Mouse (Mus musculus): ENCODE results near the gene V1ra8. TPM values are rescaled to one million over a fixed set of nuclear protein-coding genes. Genes with fewer than 3 reads are reported as not detected.
"Not testable (repeated sequence)": the region's sequence is repeated elsewhere in the genome, so short reads cannot be mapped to it uniquely, and the experiment has no call there.

The V1ra8 gene
- not detected in 2 replicates for polyA plus RNA-seq (2015; fragmentation: Nextera tagmentation; extraction: Ambion mirVana)

GRCm38 (mm10) chr6:90202493-90202892, at the start of gene V1ra8:
Gene V1ra8 (plus strand): TSS chr6:90202793.
- WGBS = 93% methylated on average over 1 of the region's 2 CpGs
- H3K9ac ChIP-seq (replicated peaks); H3K9me3 ChIP-seq; H3K4me1 ChIP-seq (replicated peaks); ATAC-seq; H3K4me3 ChIP-seq (replicated peaks); H3K27me3 ChIP-seq; H3K27ac ChIP-seq; H3K36me3 ChIP-seq; H3K4me2 ChIP-seq (replicated peaks): not testable (repeated sequence)

GRCm38 (mm10) chr6:90160139-90160538, 42.5 kb upstream of the V1ra8 start:
- no peak overlapping the region for H3K9ac ChIP-seq (replicated peaks)
- WGBS = 91% methylated on average over 3 of the region's 3 CpGs
- no peaks in the 10 kb centered on the region for H3K27me3 ChIP-seq
- H3K27ac ChIP-seq = no peak overlapping the region
- H3K36me3 ChIP-seq = no peaks in the 10 kb centered on the region
- H3K4me1 ChIP-seq (replicated peaks) = no peaks in the 10 kb centered on the region
- no peak overlapping the region for H3K4me2 ChIP-seq (replicated peaks)
- no peak overlapping the region for H3K4me3 ChIP-seq (replicated peaks)
- peaks cover 4% of the 10 kb centered on the region; the same call in 1 of the 2 replicates for H3K9me3 ChIP-seq
- no peak for ATAC-seq

GRCm38 (mm10) chr6:90174508-90174907, 28.1 kb upstream of the V1ra8 start, which contains the start of gene Vmn1r52:
Gene Vmn1r52 (plus strand): TSS chr6:90174808.
- no peaks in the 10 kb centered on the region for H3K36me3 ChIP-seq
- no peaks in the 10 kb centered on the region for H3K27me3 ChIP-seq
- WGBS = 70% methylated on average over 2 of the region's 2 CpGs
- H3K4me2 ChIP-seq (replicated peaks) = no peak within 1 kb of the TSS
- no peaks in the 10 kb centered on the region for H3K9me3 ChIP-seq
- H3K9ac ChIP-seq (replicated peaks) = no peak within 1 kb of the TSS
- H3K4me1 ChIP-seq (replicated peaks) = no peaks in the 10 kb centered on the region
- ATAC-seq = no peak
- H3K4me3 ChIP-seq (replicated peaks) = no peak within 1 kb of the TSS
- no peak within 1 kb of the TSS for H3K27ac ChIP-seq

GRCm38 (mm10) chr6:90224338-90224737, 21.7 kb downstream of the V1ra8 start, which contains the start of gene Vmn1r53:
Gene Vmn1r53 (minus strand): TSS chr6:90224438.
- no peaks in the 10 kb centered on the region for H3K36me3 ChIP-seq
- WGBS = 86% methylated on average over 1 of the region's 1 CpGs
- peaks cover 10% of the 10 kb centered on the region; the same call in 1 of the 2 replicates for H3K9me3 ChIP-seq
- H3K4me3 ChIP-seq (replicated peaks) = no peak within 1 kb of the TSS
- no peaks in the 10 kb centered on the region for H3K27me3 ChIP-seq
- no peak within 1 kb of the TSS for H3K27ac ChIP-seq
- H3K4me2 ChIP-seq (replicated peaks) = no peak within 1 kb of the TSS
- H3K4me1 ChIP-seq (replicated peaks) = no peaks in the 10 kb centered on the region
- H3K9ac ChIP-seq (replicated peaks) = no peak within 1 kb of the TSS
- no peak for ATAC-seq

- H3K4me3 ChIP-seq (replicated peaks); H3K27me3 ChIP-seq; H3K9ac ChIP-seq (replicated peaks); ATAC-seq; H3K36me3 ChIP-seq; H3K4me1 ChIP-seq (replicated peaks); H3K27ac ChIP-seq; H3K4me2 ChIP-seq (replicated peaks): not testable (repeated sequence)
- 90% methylated on average over 4 of the region's 4 CpGs for WGBS
- peaks cover 14% of the 10 kb centered on the region; the same call in 1 of the 2 replicates for H3K9me3 ChIP-seq
These were observed 29.5 kb downstream of the V1ra8 start for GRCm38 (mm10) chr6:90232114-90232513.

GRCm38 (mm10) chr6:90232681-90233080, 30.1 kb downstream of the V1ra8 start:
- no peaks in the 10 kb centered on the region for H3K27me3 ChIP-seq
- no peak overlapping the region for H3K4me2 ChIP-seq (replicated peaks)
- H3K36me3 ChIP-seq = no peaks in the 10 kb centered on the region
- H3K4me1 ChIP-seq (replicated peaks) = no peaks in the 10 kb centered on the region
- WGBS = 68% methylated on average over 27 of the region's 27 CpGs
- no peak overlapping the region for H3K9ac ChIP-seq (replicated peaks)
- peaks cover 14% of the 10 kb centered on the region; the same call in 1 of the 2 replicates for H3K9me3 ChIP-seq
- no peak for ATAC-seq
- no peak overlapping the region for H3K27ac ChIP-seq
- no peak overlapping the region for H3K4me3 ChIP-seq (replicated peaks)

- H3K4me1 ChIP-seq (replicated peaks) = no peaks in the 10 kb centered on the region
- WGBS = 91% methylated on average over 3 of the region's 3 CpGs
- 0 out of 2 replicates have a peak, but pooled peaks cover 1% of the 10 kb centered on the region for H3K9me3 ChIP-seq
- no peak for ATAC-seq
- H3K27ac ChIP-seq = no peak overlapping the region
- H3K4me3 ChIP-seq (replicated peaks) = no peak overlapping the region
- H3K27me3 ChIP-seq = no peaks in the 10 kb centered on the region
- no peak overlapping the region for H3K4me2 ChIP-seq (replicated peaks)
- H3K9ac ChIP-seq (replicated peaks) = no peak overlapping the region
- H3K36me3 ChIP-seq = no peaks in the 10 kb centered on the region
These were observed 41.4 kb downstream of the V1ra8 start for GRCm38 (mm10) chr6:90244019-90244418.

GRCm38 (mm10) chr6:90246000-90246399, 43.4 kb downstream of the V1ra8 start, which contains the start of gene Vmn1r54:
Gene Vmn1r54 (plus strand): TSS chr6:90246300.
- no peaks in the 10 kb centered on the region for H3K9me3 ChIP-seq
- no peak for ATAC-seq
- H3K36me3 ChIP-seq = no peaks in the 10 kb centered on the region
- WGBS = 79% methylated on average over 1 of the region's 1 CpGs
- no peak within 1 kb of the TSS for H3K27ac ChIP-seq
- no peak within 1 kb of the TSS for H3K4me3 ChIP-seq (replicated peaks)
- H3K4me1 ChIP-seq (replicated peaks) = no peaks in the 10 kb centered on the region
- H3K27me3 ChIP-seq = no peaks in the 10 kb centered on the region
- no peak within 1 kb of the TSS for H3K4me2 ChIP-seq (replicated peaks)
- no peak within 1 kb of the TSS for H3K9ac ChIP-seq (replicated peaks)

Other genes starting within 250 kb of the V1ra8 start
- gene Vmn1r46, start 233.5 kb upstream of the V1ra8 start, polyA plus RNA-seq (2015; fragmentation: Nextera tagmentation; extraction: Ambion mirVana) = not detected in 2 replicates
- gene Vmn1r47, start 186.6 kb upstream of the V1ra8 start, polyA plus RNA-seq (2015; fragmentation: Nextera tagmentation; extraction: Ambion mirVana) = not detected in 2 replicates
- not detected in 2 replicates for gene Vmn1r48, start 166.0 kb upstream of the V1ra8 start, polyA plus RNA-seq (2015; fragmentation: Nextera tagmentation; extraction: Ambion mirVana)
- gene Vmn1r49, start 124.3 kb upstream of the V1ra8 start, polyA plus RNA-seq (2015; fragmentation: Nextera tagmentation; extraction: Ambion mirVana) = not detected in 2 replicates
- gene Vmn1r50, start 101.4 kb upstream of the V1ra8 start, polyA plus RNA-seq (2015; fragmentation: Nextera tagmentation; extraction: Ambion mirVana) = not detected in 2 replicates
- gene Vmn1r51, start 80.2 kb upstream of the V1ra8 start, polyA plus RNA-seq (2015; fragmentation: Nextera tagmentation; extraction: Ambion mirVana) = not detected in 2 replicates
- gene Vmn1r52, start 28.0 kb upstream of the V1ra8 start, polyA plus RNA-seq (2015; fragmentation: Nextera tagmentation; extraction: Ambion mirVana) = not detected in 2 replicates
- gene Vmn1r53, start 21.6 kb downstream of the V1ra8 start, polyA plus RNA-seq (2015; fragmentation: Nextera tagmentation; extraction: Ambion mirVana) = not detected in 2 replicates
- gene Vmn1r54, start 43.5 kb downstream of the V1ra8 start, polyA plus RNA-seq (2015; fragmentation: Nextera tagmentation; extraction: Ambion mirVana) = not detected in 2 replicates
- gene BC048671, start 98.4 kb downstream of the V1ra8 start, polyA plus RNA-seq (2015; fragmentation: Nextera tagmentation; extraction: Ambion mirVana) = not detected in 2 replicates
- not detected in 2 replicates for gene Chst13, start 122.4 kb downstream of the V1ra8 start, polyA plus RNA-seq (2015; fragmentation: Nextera tagmentation; extraction: Ambion mirVana)
- not detected in 2 replicates for gene Uroc1, start 130.5 kb downstream of the V1ra8 start, polyA plus RNA-seq (2015; fragmentation: Nextera tagmentation; extraction: Ambion mirVana)
- gene Zxdc, start 166.7 kb downstream of the V1ra8 start, polyA plus RNA-seq (2015; fragmentation: Nextera tagmentation; extraction: Ambion mirVana) = 11.0 TPM in 2 replicates
- gene Cfap100, start 226.0 kb downstream of the V1ra8 start, polyA plus RNA-seq (2015; fragmentation: Nextera tagmentation; extraction: Ambion mirVana) = 6.7 and 8.4 TPM in 2 replicates